Mouse (Mus musculus) embryo, embryonic 10.5 days (tissue): ENCODE measurements at regions not wholly inside any gene's neighbourhood (a gene's known extent, or its start where the extent isn't known, plus 50 kb on each side); places are given as distances from the start of the nearest gene placed in this dataset.

Source experiments
- DNase-seq: peaks from one replicate; pipeline ENCODE4 v3.0.0-alpha.2; 2015; ENCODE audit warnings: low spot score

GRCm38 (mm10) chr8:76748471-76748870 lies 150.8 kb upstream of the Nr3c2 start:
- peak; percentile 49 for DNase-seq

GRCm38 (mm10) chr8:76750286-76750685 lies 149.0 kb upstream of the Nr3c2 start:
- DNase-seq: no peak

GRCm38 (mm10) chr8:76754166-76754565 lies 145.1 kb upstream of the Nr3c2 start:
- peak; percentile 3 for DNase-seq

GRCm38 (mm10) chr8:76764201-76764600 lies 135.0 kb upstream of the Nr3c2 start:
- DNase-seq: no peak

- no peak for DNase-seq
These were observed 130.9 kb upstream of the Nr3c2 start for GRCm38 (mm10) chr8:76768302-76768701.

GRCm38 (mm10) chr8:76787744-76788143 lies 111.5 kb upstream of the Nr3c2 start:
- peak; percentile 4 for DNase-seq

- peak; percentile 5 for DNase-seq
These were observed 105.4 kb upstream of the Nr3c2 start for GRCm38 (mm10) chr8:76793891-76794290.

- no peak for DNase-seq
These were observed 99.2 kb upstream of the Nr3c2 start for GRCm38 (mm10) chr8:76799998-76800397.

GRCm38 (mm10) chr8:76823456-76823855 lies 75.8 kb upstream of the Nr3c2 start:
- DNase-seq: no peak
